Comparison of ENCODE assay signal across 16 mouse cellular contexts in genomic region chr13:97948856-97949255, GRCm38 (mm10).
"Had no signal": no experiment of that assay in that cellular context is flagged by ENCODE, and none has a peak within 500 bp of the region (broad histone marks: within the 10 kb centered on the region; RNA-seq: fewer than 3 reads in every experiment).

No protein-coding gene starts in this region.

- H3K4me3 ChIP-seq: liver, embryonic 13.5 days; myocyte; neural tube, embryonic 13.5 days had no signal

- H3K27me3 ChIP-seq: liver, embryonic 13.5 days; neural tube, embryonic 13.5 days had no signal

- H3K4me1 ChIP-seq: liver, embryonic 13.5 days had no signal

- H3K36me3 ChIP-seq: liver, embryonic 13.5 days; neural tube, embryonic 13.5 days had no signal

- H3K27ac ChIP-seq: liver, embryonic 13.5 days; neural tube, embryonic 13.5 days had no signal

- ATAC-seq: intestine, embryonic 16.5 days had no signal

- H3K9me3 ChIP-seq: liver, embryonic 13.5 days; neural tube, embryonic 13.5 days had no signal

- DNase-seq: kidney, adult 18-20 months; kidney, adult 9 months; kidney, postnatal 14 days; kidney, postnatal 4 days; liver, embryonic 13.5 days; lung, adult 2 months; lung, postnatal 14 days; lung, postnatal 4 days; midbrain, embryonic 14.5 days; retina, postnatal 1 day; thymus, adult 2 months; thymus, postnatal 14 days; thymus, postnatal 4 days had no signal
